Mouse (Mus musculus) heart, postnatal 4 days (tissue): ENCODE measurements around the gene Herpud2. TPM values are rescaled to one million over a fixed set of nuclear protein-coding genes. Genes with fewer than 3 reads are reported as not detected.
"Not testable (repeated sequence)": the region's sequence is repeated elsewhere in the genome, so short reads cannot be mapped to it uniquely, and the experiment has no call there.

Experiments used
- DNase-seq: peaks from one replicate; pipeline ENCODE4 v3.0.0; 2021
- total RNA-seq, 2 experiments: library from RNA; stranded (reverse); gene quantifications; 2 replicates each; pipeline ENCODE4 v1.2.3; 2021

Gene Herpud2
- total RNA-seq, 2 experiments from 2014 or later = 38.8 to 39.9 TPM

DNA sequence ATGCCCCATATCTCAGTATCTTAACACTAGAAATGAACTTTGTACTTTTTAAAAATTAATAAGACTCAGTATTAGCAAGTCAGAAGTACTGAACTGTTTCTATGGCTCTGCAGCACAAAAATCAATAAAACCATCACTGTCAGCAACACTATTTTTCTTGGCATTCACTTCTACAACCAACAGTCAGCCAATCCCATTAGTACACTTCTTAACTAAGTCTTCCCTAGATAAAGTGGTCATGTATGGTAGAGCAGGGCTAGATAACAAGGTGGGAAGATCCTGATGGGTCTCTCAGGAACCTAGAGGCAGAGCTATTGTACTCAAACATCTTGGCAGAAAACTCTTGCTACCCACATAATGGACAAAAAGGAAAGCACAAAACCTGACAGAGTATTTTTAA is 7.7 kb downstream of the Herpud2 start:
- DNase-seq = no peak

DNA sequence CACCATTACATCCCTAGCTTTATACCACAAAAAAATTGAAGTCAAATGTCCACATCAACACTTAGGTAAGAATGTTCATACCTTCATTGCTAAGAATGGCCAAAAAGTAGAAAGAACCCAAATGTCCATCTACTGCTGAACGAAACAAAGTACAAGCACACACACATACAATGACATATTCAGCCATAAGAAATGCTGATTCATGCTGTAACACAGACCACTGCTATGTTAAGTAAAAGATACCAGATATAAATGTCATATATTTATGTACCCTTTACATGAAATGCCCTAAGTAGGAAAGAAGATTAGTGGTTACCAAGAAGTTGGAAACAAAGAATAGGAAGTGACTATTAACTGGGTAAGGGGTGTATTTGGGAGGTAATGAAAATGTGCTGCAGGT is 8.6 kb downstream of the Herpud2 start:
- DNase-seq = no peak

DNA sequence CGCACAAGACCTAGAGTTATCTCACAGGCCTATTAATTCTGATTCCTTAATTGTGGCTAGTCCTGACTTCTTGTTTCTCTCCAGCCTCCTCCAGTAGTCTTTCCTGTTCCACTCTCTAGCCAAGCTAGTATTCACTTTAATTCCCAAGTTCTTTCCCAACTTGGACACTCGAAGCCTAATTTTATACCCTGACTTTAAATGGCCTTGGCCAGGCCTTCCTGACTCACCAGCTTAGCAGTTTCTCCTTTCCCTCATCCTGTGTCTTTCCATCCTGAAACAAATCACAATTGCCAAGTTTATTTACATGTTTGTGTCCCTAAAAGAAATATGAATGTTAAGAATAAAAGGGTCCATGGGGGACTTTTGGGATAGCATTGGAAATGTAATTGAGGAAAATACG is 9.6 kb downstream of the Herpud2 start:
- DNase-seq = no peak

DNA sequence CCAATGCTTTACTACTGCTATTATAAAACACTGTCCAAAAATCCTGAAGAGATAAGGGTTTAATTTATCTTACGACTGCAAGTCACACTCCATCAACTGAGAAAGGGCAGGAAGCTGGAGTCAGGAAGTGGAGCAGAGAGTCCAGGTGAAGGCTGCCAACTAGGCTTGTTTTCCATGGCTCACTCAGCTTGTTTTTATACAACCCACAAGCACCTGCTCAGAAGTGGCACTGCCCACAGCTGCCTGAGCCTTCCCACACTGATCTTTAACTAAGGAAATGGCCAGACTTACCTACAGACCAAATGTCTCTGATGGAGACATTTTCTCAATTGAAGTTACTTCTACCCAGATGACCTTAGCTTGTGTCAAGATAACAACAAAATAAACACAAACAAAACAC is 11.3 kb downstream of the Herpud2 start:
- no peak for DNase-seq

DNA sequence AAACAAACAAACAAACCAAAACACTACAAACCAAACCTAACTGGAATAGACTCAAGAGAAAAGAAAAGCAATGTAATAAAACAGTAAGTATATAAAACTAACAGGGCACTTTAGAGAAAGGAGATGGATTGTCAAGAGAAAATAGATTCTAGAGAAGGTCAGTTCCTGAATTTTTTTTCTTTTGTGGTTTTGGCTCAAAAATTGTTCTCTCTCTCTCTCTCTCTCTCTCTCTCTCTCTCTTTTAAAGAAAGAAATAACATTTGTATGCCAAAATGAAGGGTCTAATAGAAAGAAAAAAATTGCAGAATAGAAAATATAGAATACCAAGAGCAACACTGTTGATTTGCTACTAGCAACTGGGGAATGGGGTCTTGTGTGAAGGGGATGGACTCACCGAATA is 12.7 kb downstream of the Herpud2 start:
- DNase-seq = no peak

DNA sequence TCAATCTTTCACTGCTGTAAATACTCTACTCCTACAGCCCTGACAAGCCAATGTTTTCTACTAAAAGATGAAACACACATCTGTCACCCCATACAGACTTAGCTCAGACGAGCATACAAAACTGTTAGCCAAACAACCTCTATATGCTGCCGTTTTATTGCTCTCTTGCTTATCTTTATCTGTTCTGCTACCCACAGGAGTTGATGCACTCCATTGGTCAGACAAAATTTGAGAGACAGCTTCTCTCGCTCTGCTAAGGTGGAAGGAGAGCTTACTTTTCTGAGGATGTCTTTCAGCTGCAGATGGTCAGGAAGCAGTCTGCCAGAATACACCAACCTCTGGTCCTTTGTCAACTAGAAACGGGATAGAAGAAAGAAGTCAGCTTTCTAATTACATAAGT is 18.7 kb downstream of the Herpud2 start:
- no peak for DNase-seq

DNA sequence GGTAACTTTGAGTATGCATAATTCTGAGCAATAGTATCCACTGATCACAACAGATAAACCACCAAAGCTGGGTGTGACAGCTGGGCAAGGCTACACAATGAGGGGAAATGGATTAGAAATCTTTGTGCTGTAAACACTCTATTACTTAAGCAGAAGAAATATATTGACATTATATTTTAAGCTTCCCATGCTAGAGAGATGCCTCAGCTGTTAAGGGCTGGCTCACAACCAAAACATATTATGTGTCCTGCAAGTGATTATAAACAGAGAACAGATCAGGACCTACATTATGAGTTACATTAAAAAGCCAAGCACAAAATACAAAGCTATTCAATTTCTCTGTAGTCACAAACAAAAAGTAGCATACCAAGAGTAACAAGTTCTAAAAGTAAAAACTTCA is 19.4 kb downstream of the Herpud2 start:
- no peak for DNase-seq

DNA sequence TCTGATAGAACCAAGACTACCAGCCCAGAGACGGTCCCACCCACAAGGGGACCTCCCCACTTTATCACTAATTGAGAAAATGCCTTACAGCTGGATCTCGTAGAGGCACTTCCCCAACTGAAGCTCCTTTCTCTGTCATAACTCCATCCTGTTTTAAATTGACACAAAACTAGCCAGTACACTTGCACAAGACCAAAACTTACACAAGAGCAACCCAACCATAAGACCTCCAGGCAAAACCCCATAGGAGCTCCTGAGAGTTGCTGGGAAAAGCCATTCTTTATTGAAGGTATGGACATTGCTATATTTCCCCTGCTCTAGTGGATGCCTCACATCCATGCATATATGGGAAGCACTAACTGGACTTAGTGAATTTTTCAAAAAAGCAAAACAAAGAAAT is 27.6 kb downstream of the Herpud2 start:
- DNase-seq = no peak

DNA sequence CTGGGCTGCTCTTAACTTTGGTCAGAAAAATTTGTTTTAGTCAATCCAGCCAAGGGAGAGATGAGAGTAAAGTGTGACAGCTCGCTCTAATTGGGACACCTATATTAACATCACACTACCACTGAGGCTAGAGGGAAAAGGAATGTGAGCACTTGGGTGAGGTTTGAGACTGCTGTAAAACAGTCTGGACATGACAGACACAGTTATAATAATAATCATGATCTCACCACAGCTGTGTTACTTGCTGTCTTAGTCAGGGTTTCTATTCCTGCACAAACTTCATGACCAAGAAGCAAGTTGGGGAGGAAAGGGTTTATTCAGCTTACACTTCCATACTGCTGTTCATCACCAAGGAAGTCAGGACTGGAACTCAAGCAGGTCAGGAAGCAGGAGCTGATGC is 28.0 kb downstream of the Herpud2 start:
- DNase-seq = not testable (repeated sequence)

DNA sequence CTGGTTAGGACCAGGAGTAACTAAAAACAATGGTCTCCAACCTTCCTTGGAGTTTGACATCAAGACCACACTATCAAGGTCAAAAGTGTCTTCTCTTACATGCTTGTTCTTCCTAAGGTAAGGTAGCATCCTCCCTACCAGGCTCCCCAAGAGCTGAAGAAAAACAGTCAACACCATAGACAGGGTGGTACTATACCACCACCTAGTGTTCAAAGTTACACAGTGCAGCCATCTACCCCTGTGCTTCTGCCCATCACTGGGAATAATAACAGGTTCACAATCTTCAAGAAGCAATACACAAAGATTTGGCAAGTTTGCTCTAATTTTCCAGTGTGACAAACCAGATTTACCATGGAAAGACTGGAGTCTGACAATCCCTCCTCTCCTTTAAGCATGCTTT is 47.0 kb downstream of the Herpud2 start:
- peak; percentile 54 for DNase-seq

DNA sequence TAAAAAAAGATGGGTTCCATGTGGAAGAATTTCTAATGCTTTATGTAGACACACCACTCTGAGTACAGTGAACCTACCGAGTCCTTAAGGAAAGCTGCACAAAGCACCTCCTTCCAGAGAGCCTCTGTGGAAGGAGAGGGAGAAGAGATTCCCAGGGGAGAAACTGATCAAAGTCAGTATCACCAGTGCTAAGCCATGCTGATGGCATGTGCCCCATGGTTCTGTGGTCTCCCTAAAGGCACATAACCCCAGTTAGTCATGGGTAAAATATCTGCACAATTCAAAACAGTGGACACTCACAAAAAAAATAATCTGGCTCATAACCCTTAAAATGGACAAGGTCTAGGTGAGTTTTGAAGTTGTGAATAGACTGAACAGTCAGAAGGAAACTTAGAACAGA is 48.7 kb downstream of the Herpud2 start:
- no peak for DNase-seq

DNA sequence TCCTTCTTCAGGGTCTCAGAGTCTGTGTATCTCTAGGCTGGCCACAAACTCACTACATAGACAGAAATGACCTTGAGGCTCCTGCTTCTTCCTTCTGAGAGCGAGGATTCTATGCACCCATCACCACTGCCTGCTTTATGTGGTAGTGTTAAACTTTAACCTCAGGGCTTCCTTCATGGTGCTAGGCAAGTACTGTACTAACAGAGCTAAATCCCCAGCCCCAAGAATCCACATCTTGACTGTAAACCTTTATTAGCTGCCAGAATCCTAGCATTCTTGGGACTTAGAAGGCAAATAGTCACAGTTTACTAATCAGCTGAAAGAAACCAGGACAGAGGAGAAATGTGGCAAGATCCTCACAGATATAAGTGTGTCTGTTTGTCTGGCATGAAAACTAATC is 60.8 kb downstream of the Herpud2 start:
- no peak for DNase-seq

DNA sequence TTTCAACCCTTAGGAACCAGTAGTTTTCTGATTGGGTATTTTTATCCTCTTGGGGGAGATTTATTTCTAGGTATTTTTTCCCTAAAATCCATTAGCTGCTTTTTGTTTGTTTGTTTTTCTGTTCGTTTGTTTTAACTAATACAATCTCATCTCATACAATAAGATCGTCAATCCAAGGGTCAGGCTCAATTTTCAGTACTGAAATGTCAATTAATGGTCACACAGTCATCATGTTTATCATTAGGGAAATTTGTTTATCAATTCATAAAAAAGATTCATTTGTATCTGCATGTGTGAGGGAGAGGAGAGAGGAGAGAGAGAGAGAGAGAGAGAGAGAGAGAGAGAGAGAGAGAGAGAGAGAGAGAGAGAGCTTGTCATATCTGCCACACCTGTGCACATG is 62.5 kb downstream of the Herpud2 start, which contains the start of gene Gm10181:
Gene Gm10181, plus strand, starts transcription at position 301 of the 400 bp plus-strand sequence.
- DNase-seq = no peak

DNA sequence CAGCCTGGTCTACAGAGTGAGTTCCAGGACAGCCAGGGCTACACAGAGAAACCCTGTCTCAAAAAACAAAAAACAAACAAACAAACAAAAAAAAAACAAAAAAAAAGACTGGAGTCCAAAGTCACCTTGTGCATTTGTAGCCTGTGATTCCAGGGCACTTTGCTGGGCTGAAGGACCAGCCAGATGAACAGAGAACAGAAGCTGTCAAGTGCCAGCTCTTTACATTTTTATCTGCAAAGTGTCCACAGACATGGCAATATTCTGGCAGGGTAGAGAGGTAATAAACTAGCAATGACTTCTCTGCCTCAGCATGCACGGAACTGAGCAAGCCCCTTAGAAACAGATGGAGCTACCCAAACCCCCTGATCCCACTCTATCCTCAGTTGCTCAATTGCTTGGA is 75.1 kb downstream of the Herpud2 start:
- no peak for DNase-seq

DNA sequence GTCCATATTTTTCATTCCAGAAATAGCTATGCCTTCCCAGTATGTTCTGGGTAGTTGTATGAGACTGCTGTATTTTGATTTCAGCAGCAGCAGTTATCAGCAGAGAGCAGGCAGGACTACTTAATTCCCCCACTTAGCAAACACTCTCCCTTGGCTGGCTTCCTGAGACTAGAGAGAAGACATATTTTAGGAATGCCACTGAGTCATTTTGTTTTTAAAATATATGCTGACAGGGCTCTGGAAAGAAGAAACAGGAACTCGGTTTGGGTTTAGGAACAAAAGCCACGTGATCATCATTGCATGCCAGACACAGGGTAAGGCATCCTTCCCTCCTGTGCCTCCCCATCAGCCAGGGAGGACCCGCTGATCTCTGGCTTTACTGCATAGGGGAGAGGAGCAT is 75.6 kb downstream of the Herpud2 start:
- DNase-seq = peak; percentile 46

DNA sequence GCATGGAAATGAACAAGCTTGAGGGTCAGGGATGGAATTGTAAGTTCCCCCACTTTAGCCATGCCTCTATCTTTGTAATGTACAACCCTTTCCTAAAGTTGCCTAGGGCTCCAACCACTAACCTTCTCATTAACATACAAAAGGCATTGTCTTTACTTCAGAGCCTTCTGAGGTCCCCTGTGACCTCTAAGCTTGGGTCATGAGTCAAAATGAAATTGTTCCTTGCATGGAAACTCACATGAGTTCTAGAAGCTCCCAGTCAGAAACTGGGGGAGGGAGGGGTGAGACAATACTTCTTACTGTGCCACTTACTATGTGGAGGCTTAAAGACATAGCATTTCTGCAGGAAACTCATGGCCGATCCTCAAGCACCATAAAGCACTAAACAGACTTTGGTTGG is 79.0 kb downstream of the Herpud2 start:
- no peak for DNase-seq

DNA sequence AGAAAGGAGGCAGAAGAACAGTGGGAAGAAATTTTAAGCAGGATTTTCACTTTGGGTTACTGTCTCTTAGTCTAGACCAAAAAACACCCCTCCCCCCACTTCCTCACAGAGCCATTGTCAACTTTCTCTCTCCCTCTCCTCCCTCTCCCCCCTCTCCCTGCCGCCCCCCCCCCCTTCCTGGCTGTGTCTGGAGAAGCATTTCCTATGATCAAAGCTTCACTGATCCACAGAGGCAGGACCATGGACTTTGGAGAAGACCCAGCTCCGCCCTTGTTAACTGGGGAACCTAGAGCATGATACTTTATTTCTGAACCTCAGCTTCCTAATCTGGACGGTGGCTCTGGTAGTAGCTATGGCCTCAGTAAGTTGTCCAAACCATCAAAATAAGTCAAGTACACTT is 92.9 kb downstream of the Herpud2 start:
- DNase-seq = no peak

Other genes with a start within 250 kb of the Herpud2 start
- not detected for gene Gm10181, start 62.4 kb downstream of the Herpud2 start, total RNA-seq
- 100 to 1,000 TPM; 202 to 208 TPM for gene Sept7, start 100.6 kb upstream of the Herpud2 start, total RNA-seq